Mouse (Mus musculus) left cerebral cortex, postnatal 4 days (tissue): ENCODE measurements at regions not wholly inside any gene's neighbourhood (a gene's known extent, or its start where the extent isn't known, plus 50 kb on each side); places are given as distances from the start of the nearest gene placed in this dataset.

Experiments used
- DNase-seq: peaks from one replicate; pipeline ENCODE4 v3.0.0-alpha.2; 2022
- intact Hi-C: fragments of 180-260 bp; cut with DNase I; formaldehyde crosslinking; loops from one replicate; pipeline ENCODE4 v1.15.1; 2025

GRCm38 (mm10) chr2:61247336-61247735 lies 284.3 kb upstream of the Rbms1 start:
- intact Hi-C loops: no loop called here
- DNase-seq: no peak

DNA sequence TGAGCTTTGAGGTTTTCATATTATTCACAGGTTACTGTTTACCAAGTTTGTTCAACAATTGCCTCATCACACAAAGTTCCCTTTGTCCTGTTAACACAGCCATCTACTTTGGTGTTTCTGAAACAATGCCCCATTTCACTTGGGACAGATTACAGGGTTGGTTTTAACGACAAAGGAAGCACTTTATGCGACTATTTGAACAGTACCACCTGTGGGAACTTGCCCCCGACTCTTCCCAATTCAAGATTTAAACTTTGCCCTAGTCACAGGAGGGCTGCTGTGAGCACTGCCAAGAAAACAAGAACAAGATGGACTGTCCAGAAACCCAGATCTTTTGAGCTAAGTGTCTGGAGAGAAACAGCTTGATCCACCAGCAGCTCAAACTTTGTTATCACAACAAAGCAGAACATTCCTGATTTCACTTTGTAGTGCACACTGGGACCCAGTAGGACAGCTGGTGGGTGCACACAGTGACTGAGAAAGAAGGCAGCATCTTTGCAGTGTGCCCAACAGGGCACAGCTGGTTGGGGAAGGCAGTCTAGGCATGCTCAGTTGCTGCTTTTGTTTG lies 283.8 kb upstream of the Rbms1 start:
- intact Hi-C loops: no loop called here
- DNase-seq: no peak

GRCm38 (mm10) chr2:61245526-61245925 lies 282.5 kb upstream of the Rbms1 start:
- DNase-seq: no peak
- intact Hi-C loops: no loop called here

DNA sequence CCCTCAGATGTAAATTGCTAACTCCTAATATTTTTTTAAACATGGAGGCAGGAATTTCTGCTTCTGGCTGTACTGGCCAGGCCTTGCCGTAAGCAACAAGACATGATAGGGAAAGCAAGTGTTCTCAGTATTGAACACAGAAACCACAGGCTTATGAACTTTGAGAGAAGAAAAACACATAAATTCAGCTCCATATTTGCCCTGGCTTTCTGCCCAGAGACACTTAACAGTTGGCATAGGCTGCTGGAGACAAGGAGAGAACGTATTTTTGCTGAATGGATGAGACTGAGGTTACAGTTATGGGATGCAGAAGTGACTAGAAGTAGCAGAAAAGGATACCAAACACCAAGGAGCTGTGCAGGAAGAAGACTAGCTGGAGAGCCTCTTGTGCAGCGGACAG lies 258.7 kb upstream of the Rbms1 start:
- intact Hi-C loops: no loop called here
- DNase-seq: peak; percentile 4

- intact Hi-C loops: no loop called here
- no peak for DNase-seq
These were observed 258.2 kb upstream of the Rbms1 start for GRCm38 (mm10) chr2:61221157-61221556.

GRCm38 (mm10) chr2:61213951-61214350 lies 251.0 kb upstream of the Rbms1 start:
- no peak for DNase-seq
- intact Hi-C loops: no loop called here

GRCm38 (mm10) chr2:61201387-61201786 lies 238.4 kb upstream of the Rbms1 start:
- intact Hi-C loops: no loop called here
- DNase-seq: no peak

DNA sequence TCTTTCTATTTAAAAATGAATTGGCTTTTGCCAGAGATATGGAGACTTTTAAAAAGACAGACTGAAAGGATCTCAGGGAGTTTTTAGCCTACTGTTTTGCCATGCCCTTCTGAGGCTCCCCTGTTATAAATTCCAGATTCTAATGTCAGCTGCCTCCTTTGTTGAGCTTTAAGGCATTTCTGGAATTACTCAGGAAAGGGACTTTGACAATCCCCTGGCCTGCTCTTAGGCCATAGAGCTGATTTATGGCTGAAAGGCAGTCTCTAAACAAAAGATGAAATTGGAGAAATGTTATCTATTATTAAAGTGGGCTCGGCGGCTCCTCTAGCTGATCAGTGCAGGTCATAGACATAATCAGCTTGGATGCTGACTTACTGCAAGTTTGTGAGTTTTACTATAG lies 231.0 kb upstream of the Rbms1 start:
- DNase-seq: no peak
- intact Hi-C loops: no loop called here

GRCm38 (mm10) chr2:61182424-61182979 lies 219.5 kb upstream of the Rbms1 start:
- DNase-seq: no peak

DNA sequence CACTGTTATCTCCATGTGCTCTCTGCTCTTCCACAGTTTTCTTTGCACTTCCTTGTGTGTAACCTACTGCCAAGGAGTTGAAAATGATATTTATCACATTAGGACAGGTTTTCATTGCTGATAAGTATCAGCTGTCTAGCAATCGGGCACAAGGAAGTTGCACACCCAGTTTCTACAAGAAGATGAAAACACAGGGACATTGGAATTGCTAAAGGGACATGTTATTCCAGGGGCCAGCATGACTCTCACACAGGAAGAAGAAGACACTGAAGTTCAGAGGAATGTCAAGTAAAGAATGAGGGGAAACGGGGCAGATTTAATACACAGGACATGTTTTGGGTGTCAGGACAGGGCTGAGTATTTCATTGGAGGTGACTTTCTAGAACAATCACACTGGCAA lies 214.8 kb upstream of the Rbms1 start:
- no peak for DNase-seq
- intact Hi-C loops: no loop called here

More at GRCm38 (mm10) chr2:61182424-61182979, 219.5 kb upstream of the Rbms1 start:
- intact Hi-C loops: no loop called here

- DNase-seq: no peak
- intact Hi-C loops: no loop called here
These were observed 213.8 kb upstream of the Rbms1 start for GRCm38 (mm10) chr2:61176807-61177206.

DNA sequence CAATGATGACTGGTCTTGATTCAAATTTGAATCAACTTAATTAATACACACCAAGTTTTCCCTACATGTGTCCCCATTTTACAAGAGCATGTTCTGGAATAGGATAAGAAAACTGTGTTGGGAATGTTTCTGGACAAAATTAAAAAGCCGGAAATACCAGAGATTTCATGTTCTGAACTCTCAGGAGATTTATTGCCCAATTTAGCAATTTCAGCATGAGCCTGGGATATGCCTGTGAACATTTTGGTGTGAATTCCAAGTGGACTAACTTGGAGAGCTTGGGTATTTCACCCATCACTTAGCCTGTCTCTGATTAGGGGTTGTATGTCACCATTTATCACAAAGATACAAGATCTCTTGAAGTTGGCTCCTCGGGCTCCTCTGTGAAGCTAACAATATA lies 210.6 kb upstream of the Rbms1 start:
- DNase-seq: no peak
- intact Hi-C loops: no loop called here

DNA sequence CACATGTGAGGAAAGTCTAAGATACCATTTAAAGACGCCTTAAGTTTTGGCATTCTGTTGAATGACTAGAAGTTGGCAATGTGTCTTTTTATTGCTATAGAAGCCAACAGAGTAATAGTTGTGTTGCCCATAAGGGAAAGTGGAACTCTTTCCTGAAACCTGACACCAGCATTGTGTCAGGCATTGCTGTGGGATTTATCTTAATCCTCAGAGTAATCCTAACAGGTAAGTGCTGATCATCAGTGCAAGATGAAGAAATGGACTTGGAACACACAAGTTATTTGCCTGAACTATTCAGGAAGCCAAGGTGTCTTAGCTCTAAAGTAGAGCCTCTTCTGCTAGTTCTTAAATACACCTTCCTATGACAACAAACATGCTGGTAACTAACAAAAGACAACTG lies 198.3 kb upstream of the Rbms1 start:
- no peak for DNase-seq
- intact Hi-C loops: no loop called here

DNA sequence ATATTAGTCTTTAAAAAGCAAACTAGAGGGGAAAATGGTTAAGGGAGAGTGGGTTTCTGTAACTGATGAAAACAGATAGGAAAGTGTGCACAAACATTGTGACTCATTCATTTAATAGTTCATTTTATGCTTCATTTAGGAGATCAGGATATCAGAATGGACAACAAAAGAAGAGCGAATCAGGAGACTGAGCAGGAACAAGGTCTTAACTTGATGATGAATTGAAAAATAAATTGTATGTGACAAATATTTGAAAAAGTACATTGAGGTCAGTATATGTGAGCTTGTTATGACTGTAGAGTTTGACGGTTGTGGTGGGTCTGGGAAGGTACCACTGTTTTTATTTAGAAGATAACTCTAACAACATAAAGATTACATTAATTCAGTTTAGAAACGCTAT lies 196.8 kb upstream of the Rbms1 start:
- no peak for DNase-seq
- intact Hi-C loops: no loop called here

GRCm38 (mm10) chr2:61138998-61139631 lies 176.1 kb upstream of the Rbms1 start:
- intact Hi-C loops: no loop called here
- no peak for DNase-seq

DNA sequence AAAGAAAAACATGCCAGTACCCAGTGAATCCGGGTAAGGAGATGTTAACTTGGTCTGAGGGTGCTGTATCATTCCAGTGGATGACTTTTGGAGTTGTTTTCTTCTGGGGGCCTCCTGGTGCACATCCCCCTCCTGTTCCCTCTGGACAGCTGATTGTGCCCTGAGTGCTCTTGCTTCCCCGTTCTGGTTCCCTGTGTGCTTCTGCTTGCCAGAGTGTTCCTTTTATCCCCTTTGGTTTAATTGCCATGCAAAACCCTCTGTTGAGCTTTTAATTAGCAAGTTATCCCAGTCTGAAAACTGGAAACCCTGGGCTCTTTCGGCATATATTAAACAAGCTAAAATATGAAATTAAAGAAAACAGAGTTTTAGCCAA lies 175.6 kb upstream of the Rbms1 start:
- intact Hi-C loops: no loop called here
- no peak for DNase-seq

- DNase-seq: no peak
- intact Hi-C loops: no loop called here
These were observed 174.4 kb upstream of the Rbms1 start for GRCm38 (mm10) chr2:61137378-61137777.

GRCm38 (mm10) chr2:61136926-61137325 lies 173.9 kb upstream of the Rbms1 start:
- DNase-seq: no peak
- intact Hi-C loops: no loop called here

DNA sequence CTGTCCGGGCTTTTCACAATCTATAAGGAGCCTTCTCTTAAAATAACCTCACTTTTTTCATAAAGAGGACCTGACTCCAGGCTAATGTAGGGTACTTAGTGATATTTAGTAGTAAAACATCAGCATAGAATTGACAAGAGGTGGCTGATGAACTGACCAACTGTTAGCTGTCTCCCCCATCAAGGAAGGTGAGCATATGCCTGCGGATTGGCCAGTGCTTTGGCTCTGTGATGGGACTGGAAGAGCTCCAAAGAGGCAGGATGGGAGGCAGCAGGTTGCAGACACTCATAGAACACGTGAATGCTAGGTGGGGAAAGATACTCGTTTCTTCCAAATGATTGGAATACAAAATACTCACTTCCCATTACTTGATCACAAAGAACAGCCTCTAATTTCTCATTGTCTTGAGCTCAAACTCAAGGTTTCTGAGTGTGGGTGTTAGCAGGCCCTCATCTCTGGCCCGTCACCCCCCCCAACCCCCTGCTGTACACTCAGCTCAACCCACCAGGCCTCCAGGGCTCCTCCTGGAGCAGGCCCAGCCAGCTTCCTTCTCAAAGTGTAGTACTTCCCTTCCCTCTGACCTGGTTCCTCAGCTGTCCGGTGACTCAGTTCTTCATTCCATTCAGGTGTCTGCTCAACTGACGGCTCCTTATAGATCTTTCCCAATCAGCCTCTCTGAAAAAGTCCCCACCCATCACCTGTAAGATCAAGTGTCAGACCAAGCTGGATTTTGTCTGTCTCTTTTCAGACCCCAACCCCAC lies 160.2 kb upstream of the Rbms1 start:
- peak; percentile 9 for DNase-seq
- intact Hi-C loops: no loop called here

DNA sequence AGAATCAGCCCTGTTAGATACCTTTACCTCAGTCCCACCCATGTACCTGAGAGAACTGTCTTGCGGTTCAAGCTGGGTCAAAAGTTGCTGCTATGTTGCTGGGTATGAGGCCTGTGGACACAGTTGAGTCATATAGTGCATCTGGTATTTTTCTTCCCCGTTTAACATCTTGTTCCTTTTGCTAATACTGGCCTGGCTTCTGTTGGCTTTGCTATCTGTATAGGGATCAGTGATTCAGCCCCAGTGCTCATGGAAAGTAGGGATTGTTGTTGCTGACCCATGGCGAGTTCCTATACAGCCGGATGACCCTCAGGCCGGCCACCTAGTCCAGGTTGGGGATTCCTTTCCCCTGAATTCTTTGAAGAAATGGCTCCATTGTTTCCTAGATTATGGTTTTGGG lies 158.3 kb upstream of the Rbms1 start:
- DNase-seq: no peak
- intact Hi-C loops: no loop called here

- DNase-seq: no peak
- intact Hi-C loops: no loop called here
These were observed 151.6 kb upstream of the Rbms1 start for GRCm38 (mm10) chr2:61114620-61115019.

DNA sequence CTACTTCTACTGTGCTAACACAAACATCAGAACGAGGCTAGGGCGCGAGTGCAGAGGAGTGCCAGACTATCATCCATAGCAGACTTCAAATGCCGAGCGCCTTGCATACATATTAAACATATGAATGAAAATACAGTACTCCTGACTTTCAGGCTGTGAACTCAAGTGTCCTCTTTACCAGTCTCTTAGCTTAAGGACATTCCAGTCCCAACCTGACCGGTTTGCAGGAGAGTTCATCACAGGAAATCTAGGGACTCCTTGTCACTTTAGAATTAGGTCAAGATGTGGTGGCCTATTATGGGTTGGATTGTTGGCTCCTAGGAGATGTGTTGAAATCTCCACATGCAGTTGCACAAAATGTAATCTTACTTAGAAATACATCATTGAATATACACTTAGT lies 150.9 kb upstream of the Rbms1 start:
- no peak for DNase-seq
- intact Hi-C loops: no loop called here
